Mouse (Mus musculus) inflammation-experienced regulatory T-cells, adult 6 months (primary cell): ENCODE data around the gene Tas2r137. TPM values are rescaled to one million over a fixed set of nuclear protein-coding genes. Genes with fewer than 3 reads are reported as not detected.

Experiments used
- ATAC-seq: one replicate; pipeline ENCODE4 v1.8.0; 2017
- polyA plus RNA-seq, 3 experiments: library from polyadenylated mRNA; unstranded; fragments of 100-300 nt; shearing (Covaris generic); gene quantifications; one replicate each; pipeline ENCODE4 v1.2.1; 2017

Tas2r137 gene
- not detected for polyA plus RNA-seq

DNA sequence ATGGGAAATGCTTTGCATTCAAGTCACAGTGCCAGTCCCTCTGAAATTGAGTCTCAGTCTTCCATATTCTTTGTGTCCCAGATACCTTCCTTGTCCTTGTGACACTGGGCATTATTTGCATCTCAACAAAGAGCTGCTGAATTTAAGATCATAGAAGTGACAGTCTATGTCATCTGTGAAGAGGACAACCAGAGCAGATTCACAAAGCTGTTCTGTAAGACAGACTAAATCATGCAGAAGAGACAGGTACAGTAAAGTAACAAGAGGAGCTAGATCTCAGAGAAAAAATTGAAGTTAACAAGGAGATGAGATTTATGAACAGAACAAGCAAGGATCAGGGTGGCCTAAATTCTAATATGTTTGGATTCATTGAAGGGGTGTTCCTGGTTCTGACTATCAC lies at the start of gene Tas2r137:
Gene Tas2r137, plus strand, starts transcription at position 301 of the 400 bp plus-strand sequence.
- no peak for ATAC-seq

DNA sequence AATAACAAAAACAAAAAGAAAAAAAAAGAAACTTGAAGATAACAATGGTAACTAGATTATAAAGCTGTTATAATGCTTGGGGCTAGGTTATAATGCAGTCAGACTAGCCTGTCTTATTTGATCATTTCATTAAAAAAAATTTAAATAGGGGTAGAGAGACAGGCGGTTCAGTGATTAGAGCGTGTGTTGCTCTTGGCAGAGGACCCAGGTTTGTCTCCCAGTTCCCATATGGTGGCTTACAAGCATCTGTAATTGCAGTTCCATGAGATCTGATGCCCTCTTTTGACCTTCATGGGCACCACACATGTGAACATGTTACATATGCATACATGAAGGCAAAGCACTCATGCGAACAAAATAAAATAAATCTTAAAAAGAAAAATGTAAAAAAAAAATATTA lies 49.8 kb upstream of the Tas2r137 start:
- ATAC-seq, result no peak

DNA sequence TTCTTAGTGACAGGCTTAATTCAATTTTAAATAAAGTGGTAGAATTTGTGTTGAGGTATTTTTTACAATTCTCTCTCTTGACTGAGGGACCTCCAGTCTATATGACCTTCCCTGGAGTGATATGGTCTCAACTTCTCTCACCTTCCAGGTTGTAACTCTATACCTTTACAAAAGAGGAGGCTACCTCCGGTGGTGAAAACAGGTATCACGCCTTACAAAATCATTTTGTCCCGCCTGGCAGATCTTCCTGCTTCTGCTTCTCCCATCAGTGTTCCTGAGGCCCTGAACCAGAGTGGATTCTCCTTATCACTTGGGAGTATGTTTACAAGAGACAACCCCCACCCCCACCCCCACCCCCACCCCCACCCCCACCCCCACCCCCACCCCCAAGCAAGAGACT lies 49.3 kb upstream of the Tas2r137 start:
- ATAC-seq, result no peak

DNA sequence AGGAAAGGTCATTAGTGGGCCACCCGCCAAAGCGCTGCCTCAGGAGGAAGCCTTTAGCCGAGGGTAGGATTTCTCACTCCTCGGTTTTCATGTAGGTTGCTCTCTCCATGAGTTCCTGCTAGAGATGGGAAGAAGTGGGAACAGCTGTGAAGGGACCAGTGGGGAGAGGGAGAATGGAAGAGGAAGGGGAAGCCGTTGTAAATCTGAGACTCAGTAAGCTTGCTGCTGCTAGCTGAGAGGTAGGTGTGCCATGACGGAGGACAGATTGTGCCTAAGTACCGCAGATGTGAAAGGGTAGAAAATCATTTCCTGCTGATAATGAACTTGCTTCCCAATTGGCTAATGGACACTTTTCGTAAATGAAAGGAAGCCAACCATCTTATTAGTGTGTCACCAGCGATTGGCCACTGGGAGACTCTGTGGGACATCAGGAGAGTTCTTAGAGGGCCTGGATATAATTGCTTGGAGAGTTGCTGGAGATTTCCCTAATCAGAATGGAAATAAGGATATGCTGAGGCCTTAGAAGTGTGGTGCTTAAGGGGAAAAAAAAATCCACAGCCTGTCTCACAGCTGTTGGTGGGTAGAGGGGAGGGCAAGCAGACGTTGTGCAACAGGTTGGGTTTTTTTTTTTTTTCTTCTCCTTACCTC lies 47.6 kb upstream of the Tas2r137 start:
- no peak for ATAC-seq

DNA sequence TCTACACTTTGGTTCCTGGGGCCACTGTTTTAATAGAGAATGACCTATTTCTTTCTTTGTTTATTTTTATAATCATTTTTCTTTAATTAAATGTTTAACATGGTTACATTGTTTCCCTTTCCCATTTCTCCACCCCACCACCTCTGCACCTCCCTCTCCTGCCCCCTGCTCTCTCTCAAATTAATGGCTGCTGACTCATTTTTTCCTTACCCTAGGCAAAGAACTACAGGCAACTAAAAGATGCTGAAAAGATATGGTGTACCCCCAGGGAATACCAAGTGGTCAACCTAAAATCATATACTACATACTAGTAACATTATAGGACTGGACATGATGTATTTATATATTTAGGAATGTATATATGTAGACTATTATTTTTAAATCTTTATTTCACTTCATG lies 42.4 kb upstream of the Tas2r137 start:
- no peak for ATAC-seq

DNA sequence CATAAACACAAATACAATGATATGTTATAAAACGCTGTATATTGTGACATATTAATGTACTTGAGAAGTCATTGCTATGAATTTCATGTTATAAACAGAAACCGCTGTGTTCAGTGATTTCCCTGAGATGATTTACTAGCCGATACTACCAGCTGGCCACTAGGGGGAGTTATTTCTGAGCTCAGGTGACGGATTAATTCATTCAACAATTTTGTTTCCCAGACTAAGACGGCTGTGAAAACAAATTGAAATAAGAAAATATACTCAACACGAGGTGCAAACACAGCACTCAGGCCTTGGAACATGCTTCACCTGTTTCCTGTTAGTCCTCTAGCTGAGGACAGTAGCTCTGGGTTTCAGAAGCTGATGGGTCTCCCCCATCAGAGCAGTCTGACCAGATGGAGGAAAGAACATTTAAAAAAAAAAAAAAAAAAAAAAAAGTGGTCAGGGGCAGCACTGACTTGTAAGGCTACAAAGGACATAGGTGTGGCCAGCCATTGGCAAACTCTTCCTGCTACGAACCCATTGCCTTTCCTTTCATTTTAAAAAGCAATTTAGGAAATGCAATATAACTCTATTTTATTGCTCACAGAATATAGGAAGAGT lies 36.5 kb upstream of the Tas2r137 start:
- ATAC-seq, result peak; percentile 68

DNA sequence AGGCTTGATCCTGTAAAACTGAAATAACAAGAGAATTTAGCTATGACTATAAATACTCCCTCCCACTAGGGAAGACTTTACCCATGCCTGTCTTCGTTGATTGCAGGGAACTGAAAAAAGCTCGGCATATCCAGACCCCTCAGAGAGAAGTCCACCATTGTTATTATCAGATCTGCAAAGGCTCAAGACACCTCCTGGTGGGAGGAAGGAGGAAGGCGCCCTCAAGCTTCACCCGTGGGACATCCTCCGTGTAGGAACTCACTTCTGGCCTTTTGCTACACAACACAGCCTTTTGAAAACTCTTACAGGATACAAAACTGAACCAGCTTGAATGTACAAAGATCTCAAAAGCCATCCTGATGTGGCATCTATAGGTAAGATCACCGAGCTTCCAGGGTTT lies 25.3 kb upstream of the Tas2r137 start:
- peak; percentile 49 for ATAC-seq

DNA sequence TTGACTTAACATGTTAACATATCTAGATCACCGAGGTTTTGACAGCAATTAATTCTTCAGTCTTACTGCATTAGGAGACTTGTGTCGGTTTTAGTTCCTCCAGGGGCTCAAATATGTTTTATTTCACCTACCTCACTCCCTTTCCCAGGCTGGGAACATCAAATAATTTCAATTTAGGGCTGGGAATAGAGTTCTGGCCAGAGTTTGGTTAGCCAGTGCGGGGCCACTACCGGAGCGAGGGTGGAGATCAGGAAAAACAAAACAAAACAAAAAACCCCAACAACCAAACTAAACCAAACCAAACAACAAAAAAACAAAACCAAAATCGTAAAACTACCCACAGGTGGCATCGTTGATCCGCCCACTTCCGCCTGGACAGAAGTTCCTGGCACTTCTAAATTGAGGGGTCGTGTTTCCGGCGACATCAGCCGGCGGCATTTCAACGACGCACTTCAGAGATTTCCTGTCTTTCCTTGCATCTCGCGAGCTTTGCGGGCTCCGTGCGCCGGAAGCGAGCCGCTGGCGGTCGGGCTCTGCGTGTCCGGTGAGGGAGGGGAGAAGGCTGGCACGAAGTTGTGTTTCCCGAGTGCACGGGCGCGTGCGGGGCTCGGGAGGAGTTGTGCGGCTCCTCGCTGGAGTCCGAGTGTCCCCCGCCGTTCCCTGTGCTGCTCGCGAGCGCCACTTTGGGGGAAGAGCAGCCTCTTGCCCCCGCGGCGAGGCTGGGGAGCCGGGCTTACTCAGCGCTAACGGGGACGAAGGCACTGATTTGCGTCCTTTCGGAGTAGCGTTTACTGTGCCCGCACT lies 19.9 kb upstream of the Tas2r137 start, which contains the start of gene Ssbp1:
Gene Ssbp1, plus strand, starts transcription at position 437 of the 804 bp plus-strand sequence.
- ATAC-seq, result peak; percentile 94

DNA sequence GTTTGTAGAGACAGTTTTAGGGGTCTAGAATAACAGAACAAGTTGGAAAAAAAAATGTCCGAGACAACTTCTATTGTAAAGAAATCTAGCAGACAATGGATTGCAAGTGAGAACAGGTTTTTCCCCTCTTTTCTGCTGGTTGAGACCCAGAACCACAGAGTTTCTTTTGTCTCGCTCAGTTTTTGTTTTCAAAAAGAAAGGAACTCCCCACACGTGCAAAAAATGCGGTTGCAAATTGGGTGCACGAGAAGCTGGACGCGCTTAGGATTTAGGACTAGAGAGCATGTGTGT lies 19.4 kb upstream of the Tas2r137 start:
- no peak for ATAC-seq

DNA sequence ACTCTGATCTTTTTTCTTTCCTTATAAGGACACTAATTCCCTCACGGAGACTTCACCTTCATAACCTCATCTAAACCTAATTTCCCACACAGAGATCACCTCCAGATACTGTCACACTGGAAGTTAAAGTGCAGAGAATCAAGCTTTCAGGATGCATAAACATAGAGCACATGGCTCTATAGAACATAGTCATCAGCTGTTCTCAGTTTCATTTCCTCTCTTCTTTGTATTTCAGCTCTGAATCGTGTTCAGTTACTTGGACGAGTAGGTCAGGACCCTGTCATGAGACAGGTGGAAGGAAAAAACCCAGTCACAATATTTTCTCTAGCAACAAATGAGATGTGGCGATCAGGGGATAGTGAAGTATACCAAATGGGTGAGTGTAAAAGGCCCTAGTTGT lies 14.9 kb upstream of the Tas2r137 start:
- ATAC-seq, result no peak

DNA sequence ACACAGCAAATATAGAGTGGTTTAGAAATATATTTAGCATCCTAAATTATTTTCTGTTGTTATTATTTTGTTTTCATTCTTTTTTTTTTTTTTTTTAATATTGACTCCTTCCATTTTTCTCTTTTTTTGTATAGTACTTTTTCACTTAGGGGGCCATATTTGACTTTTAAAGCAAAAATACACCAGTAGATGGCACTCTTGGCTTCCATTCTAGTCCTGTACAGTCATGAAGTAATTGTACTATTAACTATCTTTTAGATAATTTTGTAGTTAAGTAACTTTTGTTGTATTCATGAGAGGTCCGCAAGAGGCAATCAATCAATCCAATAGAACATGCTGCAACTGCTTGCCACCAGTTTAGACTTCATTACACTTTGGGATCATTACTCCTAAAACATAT lies 11.3 kb upstream of the Tas2r137 start:
- ATAC-seq, result peak; percentile 58

DNA sequence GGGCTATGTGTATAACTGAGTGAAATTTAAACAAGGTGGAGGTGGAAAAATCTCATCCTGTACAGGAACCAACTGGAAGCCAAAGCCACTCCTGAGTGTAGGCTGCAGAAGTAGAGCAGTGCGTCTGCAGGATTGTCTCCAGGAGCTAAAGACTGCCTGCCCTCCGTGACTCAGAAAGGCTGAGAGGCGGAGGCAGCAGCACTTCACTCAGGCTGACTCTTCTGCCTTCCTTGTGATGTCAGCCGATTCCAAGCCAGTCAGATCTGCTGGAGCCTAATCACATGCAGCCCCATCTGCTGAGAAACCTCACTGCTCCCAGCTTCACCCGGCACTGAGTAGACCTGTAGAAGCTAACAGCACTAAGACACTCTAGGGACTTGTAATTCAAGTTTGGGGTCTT lies 8.7 kb upstream of the Tas2r137 start:
- ATAC-seq, result no peak

DNA sequence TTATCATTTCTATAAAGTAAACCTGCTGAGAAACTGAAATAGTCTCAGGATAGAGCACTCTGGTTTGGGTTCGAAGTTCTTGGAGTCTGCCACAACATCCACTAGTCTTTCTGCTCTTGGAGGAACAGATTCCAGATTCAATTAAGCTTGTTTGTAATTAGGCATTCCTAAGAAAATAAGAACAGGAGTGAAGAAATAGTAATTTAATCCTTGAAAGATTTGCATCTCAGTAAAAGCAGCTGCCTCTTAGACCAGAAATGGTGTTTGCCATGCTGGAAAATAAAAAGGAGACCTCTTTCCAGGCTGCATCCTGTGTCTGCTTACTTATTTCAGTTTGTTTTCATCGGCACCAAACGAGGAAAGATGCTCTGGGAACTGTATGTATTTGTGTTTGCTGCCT lies 2.2 kb downstream of the Tas2r137 start, which contains the start of gene Tas2r108:
Gene Tas2r108, plus strand, starts transcription at position 301 of the 400 bp plus-strand sequence.
- ATAC-seq, result no peak

DNA sequence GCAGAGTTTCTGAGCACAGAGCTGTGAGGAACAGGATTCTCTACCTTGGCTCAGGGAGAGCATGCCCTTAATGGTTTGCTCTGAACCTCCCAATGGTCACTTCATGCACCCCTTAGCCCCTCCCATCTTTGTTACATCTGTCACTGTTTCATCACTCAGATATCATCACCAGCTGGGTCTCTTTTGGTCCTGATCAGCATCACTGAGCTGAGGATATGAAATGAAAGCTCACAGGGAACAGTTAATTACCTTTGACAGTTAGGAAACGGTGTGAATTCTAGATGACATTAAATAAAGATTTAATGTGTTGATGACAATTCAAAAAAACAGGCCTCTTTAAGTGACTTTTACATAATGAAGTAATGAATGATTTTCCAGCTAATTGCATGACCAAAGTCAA lies 28.4 kb downstream of the Tas2r137 start, which contains the start of gene Prss37:
Gene Prss37, minus strand, starts transcription at position 101 of the 400 bp plus-strand sequence.
- no peak for ATAC-seq

Other genes starting within 250 kb of the Tas2r137 start
- gene Agk, start 166.1 kb upstream of the Tas2r137 start, polyA plus RNA-seq, result 10 to 100 TPM; 42.6 to 70.6 (median 59.1) TPM
- gene E330009J07Rik, start 55.1 kb upstream of the Tas2r137 start, polyA plus RNA-seq, result 1 to 10 TPM; 3.2 to 9.1 (median 6.1) TPM
- not detected for gene Wee2, start 52.1 kb upstream of the Tas2r137 start, polyA plus RNA-seq
- gene Ssbp1, start 19.9 kb upstream of the Tas2r137 start, polyA plus RNA-seq, result 100 to 1,000 TPM; 108 to 133 (median 114) TPM
- gene Tas2r108, start 2.3 kb downstream of the Tas2r137 start, polyA plus RNA-seq, result not detected
- gene Prss37, start 28.3 kb downstream of the Tas2r137 start, polyA plus RNA-seq, result not detected
- not detected for gene Olfr461, start 63.8 kb downstream of the Tas2r137 start, polyA plus RNA-seq
- not detected for gene Olfr460, start 78.3 kb downstream of the Tas2r137 start, polyA plus RNA-seq
- not detected for gene Clec5a, start 94.6 kb downstream of the Tas2r137 start, polyA plus RNA-seq
- not detected for gene Tas2r138, start 122.1 kb downstream of the Tas2r137 start, polyA plus RNA-seq
- under 1 TPM in 1 of 3 experiments, not detected in 2; 0.34 TPM for gene Mgam, start 137.6 kb downstream of the Tas2r137 start, polyA plus RNA-seq